Mouse (Mus musculus): ENCODE data around the gene Cux2.
A peak's percentile ranks its signal among the peaks of the same experiment; 100 is the strongest.
"Not testable (repeated sequence)": the region's sequence is repeated elsewhere in the genome, so short reads cannot be mapped to it uniquely, and the experiment has no call there.

The Cux2 gene

GRCm38 (mm10) chr5:121856740-121857139 lies 193.2 kb downstream of the Cux2 start:
- no peak for DNase-seq

GRCm38 (mm10) chr5:121854768-121855167 lies 195.1 kb downstream of the Cux2 start:
- no peak for DNase-seq

GRCm38 (mm10) chr5:121853368-121854051 lies 196.4 kb downstream of the Cux2 start:
- peak; percentile 82 to 92 for DNase-seq

- DNase-seq = peak in 1 of 2 experiments; percentile 32
Measured at GRCm38 (mm10) chr5:121849478-121850349, 200.2 kb downstream of the Cux2 start.

GRCm38 (mm10) chr5:121848743-121849142 lies 201.2 kb downstream of the Cux2 start, which contains the start of gene Pheta1:
TSS of gene Pheta1 (plus strand) at chr5:121848984.
- DNase-seq = peak; percentile 95

- peak; percentile 72 to 74 for DNase-seq
Measured at GRCm38 (mm10) chr5:121848035-121848519, 201.8 kb downstream of the Cux2 start.

GRCm38 (mm10) chr5:121847269-121847668 lies 202.6 kb downstream of the Cux2 start:
- DNase-seq = not testable (repeated sequence)

- DNase-seq = no peak
Measured at GRCm38 (mm10) chr5:121846322-121846721, 203.6 kb downstream of the Cux2 start.

GRCm38 (mm10) chr5:121845361-121845760 lies 204.5 kb downstream of the Cux2 start:
- DNase-seq = no peak

GRCm38 (mm10) chr5:121843138-121843905 lies 206.6 kb downstream of the Cux2 start:
- DNase-seq = no peak

GRCm38 (mm10) chr5:121842665-121843118 lies 207.2 kb downstream of the Cux2 start:
- DNase-seq = peak; percentile 87 to 91

GRCm38 (mm10) chr5:121841973-121842372 lies 207.9 kb downstream of the Cux2 start:
- DNase-seq = peak in 1 of 2 experiments; percentile 33

- DNase-seq = no peak
Measured at GRCm38 (mm10) chr5:121841516-121841915, 208.4 kb downstream of the Cux2 start.

- DNase-seq = no peak
Measured at GRCm38 (mm10) chr5:121839128-121839473, 210.8 kb downstream of the Cux2 start.

- peak; percentile 85 to 88 for DNase-seq
Measured at GRCm38 (mm10) chr5:121838341-121839127, 211.4 kb downstream of the Cux2 start.

GRCm38 (mm10) chr5:121837441-121838340 lies 212.2 kb downstream of the Cux2 start, which contains the start of gene Sh2b3:
TSS of gene Sh2b3 (minus strand) at chr5:121837646.
- peak; percentile 76 to 80 for DNase-seq

GRCm38 (mm10) chr5:121836692-121837415 lies 213.0 kb downstream of the Cux2 start:
- peak; percentile 96 to 97 for DNase-seq

- DNase-seq = peak; percentile 45 to 49
Measured at GRCm38 (mm10) chr5:121835949-121836691, 213.8 kb downstream of the Cux2 start.

All from lung, postnatal 4 days (tissue).